Mouse (Mus musculus): Measurements from ENCODE around the gene Dscam.

Gene Dscam

DNA sequence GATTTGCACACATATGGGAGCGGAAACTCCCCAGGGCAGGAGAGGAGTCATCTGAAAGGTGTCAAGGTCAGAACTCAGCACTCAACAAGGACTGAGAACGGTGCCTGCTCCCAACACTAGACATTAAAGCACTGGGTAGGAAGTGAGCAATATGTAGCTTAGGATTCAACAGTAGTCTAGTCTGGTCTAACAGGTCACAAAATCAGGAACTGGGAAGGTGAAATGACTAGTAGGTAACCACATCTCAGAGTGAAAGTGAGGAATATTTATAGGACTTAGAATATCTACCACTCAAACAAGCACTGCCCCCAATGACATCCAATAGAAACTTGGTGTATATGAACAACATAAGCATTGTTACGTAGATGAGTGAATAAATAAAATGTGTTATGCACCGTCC is 515.0 kb downstream of the Dscam start:
- no peak for DNase-seq (ENCODE audit: low spot score)

DNA sequence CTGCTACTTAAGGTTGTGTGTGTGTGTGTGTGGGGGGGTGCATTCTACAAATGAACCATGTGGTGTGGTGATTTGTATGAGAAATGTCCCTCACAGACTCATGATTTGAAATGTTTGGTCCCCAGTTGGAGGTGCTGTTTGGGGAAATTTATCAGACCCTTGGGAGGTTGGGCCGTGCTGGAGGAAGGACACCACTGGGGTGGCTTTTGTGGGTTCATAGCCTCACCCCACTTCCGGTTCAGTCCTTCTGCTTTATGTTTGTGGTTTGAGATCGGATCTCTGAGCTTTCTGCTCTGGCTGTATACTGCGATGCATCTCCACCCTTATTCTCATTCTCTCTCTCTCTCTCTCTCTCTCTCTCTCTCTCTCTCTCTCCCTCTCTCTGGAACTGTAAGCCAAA is 516.5 kb downstream of the Dscam start:
- DNase-seq (ENCODE audit: low spot score): no peak

DNA sequence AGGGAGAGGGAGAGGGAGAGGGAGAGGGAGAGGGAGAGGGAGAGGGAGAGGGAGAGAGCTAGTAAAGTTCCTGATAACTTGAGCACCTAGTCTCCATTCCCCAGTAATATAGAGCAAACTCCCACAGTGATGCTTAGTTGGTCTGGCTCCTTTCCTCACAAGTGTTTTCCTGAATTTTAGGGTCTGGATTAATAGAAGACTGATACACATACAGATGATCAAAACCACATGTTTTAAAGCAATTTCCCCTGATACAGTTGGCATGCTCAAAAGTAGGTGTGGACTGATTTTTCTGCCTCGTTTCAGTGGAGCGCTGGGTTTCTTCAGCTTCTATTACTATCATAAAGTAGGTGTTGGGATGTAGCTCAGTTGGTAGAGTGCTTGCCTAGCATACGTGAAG is 519.1 kb downstream of the Dscam start:
- DNase-seq (ENCODE audit: low spot score): no peak

DNA sequence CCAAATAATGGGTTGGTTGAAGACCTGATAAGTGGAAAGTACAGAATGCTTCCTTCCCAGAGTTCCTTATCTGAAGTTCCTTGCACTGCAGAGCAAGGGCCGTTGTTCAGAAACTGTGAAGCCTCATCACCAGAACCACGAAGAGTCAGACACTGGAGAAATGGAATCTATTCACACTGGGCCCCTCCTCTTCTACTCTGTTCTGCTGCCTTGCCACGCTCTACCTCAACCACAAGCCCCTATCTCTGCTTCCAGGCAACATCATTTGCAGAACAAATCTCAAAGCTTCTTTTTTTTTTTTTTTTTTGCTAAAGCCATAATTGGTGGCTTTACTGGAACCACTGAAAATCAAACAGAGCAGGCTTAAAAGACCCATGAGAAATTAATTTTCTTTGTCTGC is 530.5 kb downstream of the Dscam start:
- DNase-seq (ENCODE audit: low spot score): no peak

DNA sequence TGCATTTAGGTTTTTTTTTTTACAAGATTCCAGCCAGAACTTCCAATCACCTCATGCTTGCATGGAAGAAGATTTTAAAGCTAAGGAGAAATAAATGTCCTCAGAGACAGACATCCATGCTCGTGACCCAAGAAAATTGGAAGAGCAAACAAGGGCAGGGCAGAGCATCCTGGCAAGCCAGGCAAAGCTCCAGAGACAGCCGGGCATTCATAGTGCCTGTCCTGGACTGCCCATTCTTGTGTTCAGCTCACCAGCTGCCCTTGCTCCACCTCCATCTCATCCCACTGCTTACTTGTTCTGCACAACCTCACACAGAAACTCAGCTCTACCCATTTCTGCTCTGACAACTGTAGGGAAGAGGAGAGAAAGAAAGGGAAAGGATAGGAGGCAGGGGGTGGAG is 534.6 kb downstream of the Dscam start:
- no peak for DNase-seq (ENCODE audit: low spot score)

DNA sequence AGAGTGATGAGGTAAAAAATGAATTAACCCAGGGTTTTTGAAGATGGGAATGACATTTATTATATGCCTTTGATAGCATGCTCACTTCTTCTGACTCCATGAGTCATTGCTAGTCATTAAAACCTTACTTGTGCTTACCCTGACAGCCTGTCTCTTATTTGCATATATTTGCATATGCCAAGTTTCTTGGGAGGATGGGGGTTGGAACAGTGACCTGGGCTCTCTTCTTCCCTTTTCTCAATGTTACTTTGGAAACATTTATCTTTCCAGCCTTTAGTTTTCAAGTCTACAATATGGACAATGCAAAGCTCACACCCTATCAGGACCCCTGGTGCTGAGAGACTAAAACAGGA is 535.8 kb downstream of the Dscam start:
- no peak for DNase-seq (ENCODE audit: low spot score)

DNA sequence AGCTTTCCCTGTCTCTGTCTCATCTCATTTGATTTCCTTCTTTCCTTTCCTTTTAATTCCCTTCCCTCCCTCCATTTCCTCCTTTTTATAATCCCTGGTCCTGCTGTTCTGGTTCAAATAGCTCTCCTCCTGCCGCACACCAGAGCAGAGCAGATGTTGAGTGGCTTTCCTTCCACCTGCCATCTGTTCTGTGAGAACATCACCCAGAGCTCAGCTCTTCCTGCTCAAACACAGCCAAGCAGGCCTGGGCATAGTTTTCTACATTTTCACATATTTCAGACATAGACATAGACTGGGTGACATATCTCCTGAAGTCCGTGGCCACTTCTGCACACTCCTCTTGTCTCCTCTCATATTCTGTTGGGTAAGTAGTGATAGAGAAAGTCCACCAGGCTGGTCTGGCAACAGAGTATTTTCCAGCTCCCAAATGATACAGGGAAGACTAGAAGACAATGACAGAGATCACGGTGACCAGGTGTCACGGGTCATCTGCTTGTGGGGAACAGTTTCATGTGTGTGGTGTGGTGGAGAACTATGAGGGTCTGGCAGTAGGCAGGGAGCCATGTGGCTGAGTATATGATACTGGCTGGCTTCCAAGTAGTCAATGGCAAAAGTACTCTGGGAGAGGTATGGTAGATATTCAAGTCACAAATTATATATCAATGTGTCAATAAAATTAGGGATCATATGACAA is 536.3 kb downstream of the Dscam start:
- DNase-seq (ENCODE audit: low spot score): no peak

DNA sequence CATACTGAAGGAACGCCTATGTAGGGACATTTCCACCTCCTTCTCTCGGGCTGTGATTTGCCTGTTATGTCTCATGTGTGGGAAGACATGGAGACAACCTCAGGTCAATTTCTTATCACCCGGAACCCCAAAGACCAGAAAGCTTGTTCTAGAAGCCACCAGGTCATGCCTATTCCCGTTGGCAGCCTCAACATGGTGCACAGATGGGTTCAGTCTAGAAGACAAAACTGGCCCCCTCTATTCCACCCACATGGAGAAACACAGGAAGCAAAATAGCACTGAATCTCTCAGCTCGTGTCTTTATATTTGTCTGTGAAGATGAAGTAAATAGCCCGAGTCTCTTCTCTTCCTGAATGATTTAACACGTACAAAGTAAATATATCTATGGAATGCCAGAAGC is 540.3 kb downstream of the Dscam start:
- no peak for DNase-seq (ENCODE audit: low spot score)

DNA sequence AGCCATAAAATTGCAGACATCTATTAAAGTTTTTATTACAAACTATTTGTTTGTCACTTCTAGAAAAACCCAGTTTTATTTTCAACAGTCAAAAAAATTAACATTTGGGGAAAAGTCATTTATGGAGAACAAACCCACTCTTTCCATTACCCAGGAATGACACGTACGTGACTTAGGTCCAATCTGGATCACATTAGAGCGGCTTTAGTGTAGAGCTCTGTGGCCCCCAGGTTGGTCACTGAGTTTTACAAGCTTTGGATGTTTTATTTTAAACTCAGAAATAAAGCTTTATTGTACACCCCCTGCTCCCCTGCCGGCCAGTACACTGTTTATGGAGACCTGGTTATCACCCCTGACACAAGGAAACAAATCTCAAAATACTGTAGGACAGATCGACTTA is 540.9 kb downstream of the Dscam start:
- DNase-seq (ENCODE audit: low spot score): no peak

DNA sequence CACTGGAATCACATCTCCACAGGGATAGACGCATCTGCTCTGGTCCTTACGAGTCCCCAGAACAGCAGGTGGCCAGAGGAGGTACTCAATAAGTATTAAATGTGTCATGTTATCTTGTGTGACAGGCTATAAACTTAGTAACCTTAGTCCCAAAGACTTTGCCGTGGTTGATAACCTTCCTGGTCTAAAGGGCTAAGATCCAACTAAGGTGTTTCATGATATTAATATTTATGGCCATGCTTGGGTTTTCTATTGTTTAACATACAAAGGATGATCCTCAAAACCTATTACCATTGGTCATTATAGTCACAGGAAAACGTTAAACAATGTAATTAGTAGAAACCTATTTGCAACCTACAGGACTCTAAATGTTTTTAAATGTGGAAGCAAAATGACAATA is 545.1 kb downstream of the Dscam start:
- peak; percentile 25 for DNase-seq (ENCODE audit: low spot score)

DNA sequence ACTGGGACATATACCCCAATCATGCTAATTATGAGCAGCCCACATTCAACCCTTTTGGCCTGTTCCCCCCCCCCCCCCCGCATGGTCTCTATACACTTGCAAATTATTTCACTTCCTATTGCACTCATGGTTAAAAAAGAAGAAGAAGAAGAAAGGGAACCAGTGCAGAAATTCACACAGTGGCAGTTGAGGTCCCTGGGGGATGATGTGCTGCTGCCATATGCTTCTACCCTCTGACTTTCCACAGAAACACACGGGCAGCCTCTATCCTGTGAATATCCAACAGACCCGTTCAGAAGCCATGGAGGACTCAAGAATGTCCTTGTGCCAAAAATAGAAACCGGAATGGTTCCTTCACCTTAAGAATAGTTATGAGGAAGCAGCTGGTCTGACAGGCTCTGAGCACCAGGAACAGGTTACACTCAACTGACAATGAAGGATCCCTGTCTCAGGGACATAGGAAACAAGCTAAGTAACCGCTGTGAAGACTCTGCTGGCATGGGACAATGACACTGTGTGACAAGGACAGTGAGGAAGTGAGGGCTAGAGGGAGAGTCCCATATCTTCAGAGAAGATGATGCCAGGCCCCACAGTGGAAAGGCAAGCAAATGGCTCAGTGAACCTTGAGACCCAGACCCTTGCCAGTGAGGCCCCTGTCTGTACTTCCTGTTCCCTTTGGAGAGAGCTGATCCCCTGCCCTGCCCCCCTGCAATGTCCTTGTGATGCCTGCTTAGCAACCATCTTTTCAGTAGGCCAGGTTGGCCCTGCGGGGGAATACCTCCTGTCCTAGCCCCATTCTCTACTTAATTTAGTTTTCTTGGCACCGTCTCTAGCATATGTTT is 545.8 kb downstream of the Dscam start:
- DNase-seq (ENCODE audit: low spot score): no peak

DNA sequence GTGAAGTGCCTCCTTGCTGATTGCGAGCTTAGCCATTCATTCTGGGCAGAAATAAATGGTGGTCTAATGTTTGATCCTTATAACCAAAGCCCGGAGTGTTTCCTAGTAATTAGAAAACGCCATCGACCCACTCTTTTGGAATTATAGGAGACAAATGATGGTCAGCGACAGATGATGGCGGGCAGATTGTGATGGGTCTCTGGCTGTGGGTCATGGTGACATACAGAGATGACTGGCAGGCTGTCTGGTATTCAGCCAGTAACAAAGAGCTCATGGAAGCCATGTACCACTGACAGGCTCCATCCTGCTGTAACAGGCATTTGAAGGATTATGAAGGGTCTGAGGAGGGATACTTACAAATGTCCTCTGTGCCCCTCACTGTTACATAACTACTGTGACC is 549.7 kb downstream of the Dscam start:
- DNase-seq (ENCODE audit: low spot score): no peak

DNA sequence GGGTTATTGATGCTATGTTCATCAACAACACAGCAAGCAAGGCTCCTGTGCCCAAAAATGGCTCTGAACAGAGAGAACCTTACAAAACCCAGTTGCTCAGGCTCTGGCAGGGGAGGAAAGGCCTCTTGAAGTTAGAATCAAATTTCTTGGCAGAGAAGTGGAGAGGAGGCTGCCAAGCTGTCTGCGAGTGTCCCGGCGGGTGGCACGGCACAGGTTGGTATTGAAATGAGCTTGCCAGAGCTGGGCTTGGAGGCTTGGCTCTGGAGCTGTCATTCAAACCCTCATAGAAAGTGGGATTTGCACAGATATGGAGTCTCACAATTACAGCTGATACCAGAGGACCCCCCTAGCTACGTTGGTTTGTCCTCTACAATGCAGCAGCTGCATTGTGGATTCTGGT is 550.1 kb downstream of the Dscam start:
- DNase-seq (ENCODE audit: low spot score): peak; percentile 43

DNA sequence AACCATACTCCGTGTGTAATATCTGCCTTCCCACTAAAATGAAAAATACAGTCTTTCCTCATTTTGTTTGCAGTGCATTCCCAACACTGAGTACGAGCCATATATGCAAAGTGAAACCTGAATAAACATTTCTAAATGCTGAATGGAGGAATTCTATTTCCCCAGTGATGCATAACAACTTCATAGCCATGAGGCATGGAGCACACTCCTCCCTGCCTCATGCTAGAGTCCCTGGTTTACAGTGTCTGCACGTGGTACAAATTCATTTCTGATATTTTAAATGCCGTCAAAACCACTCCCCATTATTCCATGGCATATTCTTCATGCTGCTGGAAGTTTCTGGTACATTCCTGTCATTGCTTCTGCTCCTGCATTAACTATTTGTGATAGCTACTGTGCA is 552.8 kb downstream of the Dscam start:
- no peak for DNase-seq (ENCODE audit: low spot score)

DNA sequence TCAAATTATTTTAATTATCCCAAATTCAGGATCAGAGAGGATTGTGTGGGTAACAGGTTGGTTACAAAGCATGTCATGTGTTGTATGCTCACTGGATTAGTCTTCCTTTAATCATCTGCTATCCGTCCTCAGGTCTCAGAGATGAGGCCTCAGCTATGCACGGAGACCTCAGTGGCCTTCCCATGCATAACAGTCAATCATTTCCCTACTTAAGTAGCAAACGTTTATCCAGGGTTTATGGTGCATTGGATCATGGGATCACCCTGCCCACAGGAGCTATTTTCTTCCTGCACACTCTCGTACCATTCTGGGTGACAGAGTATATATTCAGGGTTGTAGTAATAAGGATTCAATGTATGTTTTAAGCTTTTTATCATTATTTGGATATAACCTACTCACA is 557.3 kb downstream of the Dscam start:
- DNase-seq (ENCODE audit: low spot score): no peak

DNA sequence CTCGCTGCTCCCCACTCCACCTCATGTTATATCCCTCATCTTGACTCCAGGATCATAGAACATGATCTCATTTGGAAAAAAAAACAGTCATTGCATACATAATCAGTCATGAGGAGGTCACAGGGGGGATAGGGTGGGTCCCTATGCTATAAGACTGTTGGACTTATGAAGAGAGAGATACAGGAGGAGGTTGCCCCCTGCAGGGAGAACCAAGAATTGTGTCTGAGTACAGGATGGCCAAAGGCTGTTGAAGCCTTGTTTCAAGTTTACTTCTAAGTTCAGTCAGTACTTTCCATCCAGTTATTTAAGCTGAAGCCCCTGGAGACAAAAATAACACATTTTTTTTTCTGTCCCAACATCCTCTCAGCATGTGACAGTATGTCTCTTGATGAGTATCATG is 559.7 kb downstream of the Dscam start:
- DNase-seq (ENCODE audit: low spot score): peak; percentile 63

DNA sequence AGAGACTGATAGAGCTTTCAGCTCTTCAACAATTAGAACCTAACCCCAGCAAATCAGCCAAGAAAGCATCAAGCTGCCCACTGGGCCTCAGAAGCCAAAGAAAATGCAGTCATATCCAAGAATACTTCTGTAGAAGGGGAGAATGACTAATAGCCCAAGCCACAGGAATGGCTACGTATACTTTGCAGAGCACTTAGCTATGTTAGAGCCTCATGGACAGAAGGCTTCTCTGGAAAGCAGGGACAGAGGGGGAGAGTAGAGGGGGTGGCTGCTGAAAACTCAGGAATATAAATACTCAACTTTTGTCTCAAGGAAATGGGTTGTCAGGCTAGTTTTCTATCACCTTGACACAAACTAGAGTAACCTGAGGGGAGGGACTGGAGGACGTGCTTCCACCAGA is 568.3 kb downstream of the Dscam start:
- DNase-seq (ENCODE audit: low spot score): no peak

DNA sequence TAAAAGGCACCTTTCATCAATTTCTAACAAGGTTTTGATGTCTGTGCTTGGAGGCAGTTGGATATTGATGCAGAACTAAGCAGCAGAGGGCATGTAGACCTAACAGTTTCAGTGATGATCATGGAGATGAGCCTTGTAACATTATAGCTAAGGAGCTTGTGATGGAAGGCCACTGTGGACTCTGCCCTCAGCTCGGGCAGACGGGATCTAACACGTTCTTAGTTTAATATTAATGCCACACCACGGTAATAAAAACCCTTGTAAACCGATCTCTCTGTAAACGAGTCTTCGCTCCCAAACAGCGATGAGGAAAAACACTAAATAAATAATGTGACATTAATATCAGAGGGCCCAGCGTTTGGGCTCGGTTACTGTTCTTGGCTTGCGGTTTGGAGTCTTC is 569.8 kb downstream of the Dscam start:
- no peak for DNase-seq (ENCODE audit: low spot score)

DNA sequence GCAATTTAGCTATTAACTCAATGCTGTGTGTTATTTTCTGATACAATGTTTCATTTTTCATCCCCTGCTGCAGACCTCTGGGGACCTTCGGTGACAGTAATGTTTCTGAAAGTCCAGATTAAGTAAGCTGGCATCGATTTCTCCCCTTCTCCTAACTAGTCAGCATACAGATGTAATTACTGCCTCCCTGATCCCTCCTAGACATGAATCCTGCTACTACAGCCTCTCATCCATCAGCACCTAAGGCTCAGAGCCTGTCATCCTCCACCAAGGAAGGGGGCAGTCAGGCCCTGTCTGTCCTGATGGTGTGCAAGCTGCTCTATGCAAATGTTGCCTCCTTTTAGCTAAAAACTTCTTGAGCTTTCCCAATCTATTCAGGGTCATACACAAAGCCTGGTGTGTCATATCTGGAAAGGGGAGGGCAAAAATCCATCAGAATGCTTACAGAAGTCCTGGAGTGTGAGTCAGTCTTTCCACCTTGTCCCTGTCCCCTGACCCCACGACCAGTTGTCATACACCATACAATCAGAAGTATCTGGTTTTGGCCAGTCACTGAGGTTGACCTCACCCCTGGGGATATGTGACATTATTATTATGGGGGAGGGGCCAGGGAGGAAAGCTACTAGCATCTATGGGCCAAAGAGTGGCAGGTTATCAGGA is 571.0 kb downstream of the Dscam start:
- DNase-seq (ENCODE audit: low spot score): no peak

DNA sequence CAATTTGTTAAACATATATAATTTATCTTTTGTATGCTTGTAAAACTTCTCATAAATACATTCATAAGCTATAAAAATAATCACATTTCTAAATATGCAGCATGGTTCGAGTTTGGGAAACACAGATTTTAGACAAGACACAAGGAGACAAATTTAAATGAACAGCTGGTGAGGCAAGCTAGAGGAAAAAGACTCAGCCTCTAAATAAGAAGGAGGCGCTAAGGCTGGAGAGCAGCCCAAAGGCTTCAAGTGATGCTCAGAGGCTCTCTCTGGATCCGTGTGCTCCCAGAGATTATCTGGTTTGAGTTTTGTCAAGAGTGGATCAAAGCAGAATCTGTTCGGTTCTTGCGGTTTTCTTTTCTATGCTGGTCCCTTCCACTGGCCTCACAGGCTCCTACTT is 594.7 kb downstream of the Dscam start:
- no peak for DNase-seq (ENCODE audit: low spot score)

DNA sequence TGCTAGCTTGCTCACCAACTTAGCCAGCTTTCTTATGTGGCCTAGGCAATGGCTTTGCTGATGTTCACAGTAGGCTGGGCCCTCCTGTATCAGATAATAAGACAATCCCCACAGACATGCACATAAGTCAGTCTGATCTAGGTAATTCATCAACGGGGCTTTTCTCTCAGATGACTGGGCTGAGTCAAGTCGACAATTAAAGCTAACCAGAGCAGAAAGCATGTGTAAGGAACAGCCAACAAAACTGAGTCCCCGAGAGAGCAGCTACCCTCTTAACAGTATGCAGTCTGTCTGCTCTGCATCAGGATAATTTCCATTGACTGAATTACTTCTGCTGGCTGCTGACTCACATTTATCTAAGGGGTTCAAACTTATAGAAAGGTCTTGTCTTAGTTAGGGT is 603.1 kb downstream of the Dscam start:
- DNase-seq (ENCODE audit: low spot score): peak; percentile 78

DNA sequence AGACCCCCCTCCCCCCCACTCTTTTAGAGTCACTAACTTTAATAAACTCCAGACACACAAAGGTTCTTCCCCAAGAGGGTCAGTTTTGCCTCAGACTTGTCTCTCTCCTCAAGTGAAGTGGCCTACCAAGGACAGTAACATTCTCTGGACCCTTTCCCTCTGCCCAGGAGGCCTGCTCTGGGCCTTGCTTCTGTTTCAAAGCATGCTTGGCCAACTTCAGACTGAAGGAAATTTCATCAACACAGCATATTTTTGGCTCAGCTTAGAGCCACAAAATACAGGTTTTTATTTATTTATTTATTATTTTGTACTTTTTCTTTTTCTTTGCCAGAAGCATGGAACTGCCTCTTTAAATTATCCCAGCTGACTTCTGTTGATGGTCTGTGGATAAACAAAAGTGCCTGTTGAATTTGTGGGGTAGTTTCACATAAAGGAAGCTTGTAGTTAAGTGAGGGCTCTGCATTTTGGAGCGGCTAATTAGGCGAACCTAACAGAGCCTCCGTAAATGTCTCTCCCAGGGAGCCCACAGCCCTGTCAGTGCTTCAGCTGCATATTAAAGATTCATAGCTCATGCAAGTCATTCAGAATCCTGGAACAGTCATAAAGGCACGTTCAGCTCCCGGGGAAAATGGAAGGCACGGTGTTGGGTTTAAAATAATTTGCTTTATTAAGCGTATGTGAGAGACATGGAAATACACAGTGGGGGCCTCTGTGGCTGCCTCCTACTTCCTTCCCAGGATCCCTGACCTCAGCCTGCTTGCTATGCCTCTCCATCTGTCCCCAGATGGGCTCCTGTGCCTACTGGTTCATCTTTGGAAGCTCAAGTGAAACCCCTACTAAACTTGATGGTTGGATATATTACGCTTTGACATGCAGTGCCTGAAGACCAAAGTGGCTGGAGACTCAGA is 606.9 kb downstream of the Dscam start:
- DNase-seq (ENCODE audit: low spot score): no peak

All from MN1 (cell line).